Mouse (Mus musculus) heart, embryonic 10.5 days (tissue): ENCODE results near the gene Olfr1344. TPM values are rescaled to one million over a fixed set of nuclear protein-coding genes. Genes with fewer than 3 reads are reported as not detected.

Source experiments
- DNase-seq: peaks from one replicate; pipeline ENCODE4 v3.0.0-alpha.2; 2017; ENCODE audit warnings: low spot score
- H3K27ac ChIP-seq: fragments of 300-500 bp; sonication (generic); 2 replicates; pipeline ENCODE4 v1.5.1; 2016; ENCODE audit warnings: mild to moderate bottlenecking
- H3K27me3 ChIP-seq: fragments of 300-500 bp; sonication (generic); 2 replicates; pipeline ENCODE4 v1.6.1; 2016; ENCODE audit warnings: mild to moderate bottlenecking; ENCODE audit not compliant: poor library complexity, insufficient read depth, severe bottlenecking
- H3K36me3 ChIP-seq: fragments of 300-500 bp; sonication (generic); 2 replicates; pipeline ENCODE4 v1.6.1; 2016; ENCODE audit warnings: mild to moderate bottlenecking, moderate library complexity
- H3K4me1 ChIP-seq: fragments of 300-500 bp; sonication (generic); 2 replicates; pipeline ENCODE4 v1.6.1; 2016; ENCODE audit warnings: mild to moderate bottlenecking
- H3K4me3 ChIP-seq: fragments of 300-500 bp; sonication (generic); 2 replicates; pipeline ENCODE4 v1.5.1; 2016; ENCODE audit warnings: mild to moderate bottlenecking, moderate library complexity
- H3K9me3 ChIP-seq: fragments of 300-500 bp; sonication (generic); 2 replicates; pipeline ENCODE4 v1.6.1; 2016; ENCODE audit warnings: mild to moderate bottlenecking, moderate library complexity
- WGBS: fragments of 180-500 bp; shearing (Covaris S2); methylation state at CpG from one replicate; pipeline ENCODE4 v1.1.7; 2016; 5-methylcytosine and 5-hydroxymethylcytosine counted together
- polyA plus RNA-seq: library from polyadenylated mRNA; unstranded; fragments of >200 nt; fragmentation: Nextera tagmentation; extraction: Ambion mirVana; gene quantifications from 2 replicates; pipeline ENCODE4 v1.2.1, GENCODE M21; 2016

The Olfr1344 gene
- not detected in 2 replicates for polyA plus RNA-seq

DNA sequence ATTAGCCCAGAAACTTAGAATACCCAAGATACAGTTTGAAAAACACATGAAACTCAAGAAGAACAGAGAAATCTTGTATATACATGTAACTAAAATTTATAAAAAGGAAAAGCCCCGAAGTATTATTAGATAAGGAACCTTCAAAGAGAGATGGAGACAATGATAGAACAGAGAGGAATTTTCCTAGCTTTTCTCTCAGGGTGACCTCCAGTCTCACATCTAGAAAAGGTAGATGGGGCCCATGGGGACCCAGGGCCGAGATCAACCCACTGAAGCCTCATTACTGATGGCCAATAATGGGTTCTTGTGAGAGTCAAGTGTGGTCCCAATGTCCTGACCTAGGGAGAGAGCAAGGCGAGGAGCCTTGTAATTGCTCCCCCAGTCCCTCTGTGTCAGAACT lies at the start of gene Olfr1344:
Olfr1344 (plus strand) TSS at position 301 of the 400 bp plus-strand sequence.
- 71% methylated on average over 3 of the region's 3 CpGs for WGBS

DNA sequence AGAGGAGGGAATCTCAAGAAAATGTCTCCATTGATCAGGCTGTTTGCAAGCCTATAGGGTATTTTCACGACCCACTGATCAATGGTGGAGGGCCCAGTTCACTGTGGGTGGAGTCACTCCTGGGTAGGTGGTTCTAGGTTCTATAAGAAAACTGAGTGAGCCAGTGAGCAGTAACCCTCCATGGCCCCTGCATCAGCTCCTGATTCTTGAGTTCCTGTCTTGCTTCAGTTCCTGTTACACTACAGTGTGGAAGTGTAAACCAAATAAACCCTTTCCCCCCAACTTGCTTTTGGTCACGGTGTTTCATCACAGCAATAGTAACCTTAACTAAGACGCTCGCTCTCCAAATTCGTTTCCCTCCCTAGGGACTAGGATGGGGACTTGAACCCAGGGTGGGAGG lies 49.5 kb upstream of the Olfr1344 start:
- no peaks in the 10 kb centered on the region for H3K4me1 ChIP-seq
- H3K9me3 ChIP-seq: no peaks in the 10 kb centered on the region
- no peak overlapping the region for H3K27ac ChIP-seq
- no peak for DNase-seq
- H3K36me3 ChIP-seq: peaks cover 61% of the 10 kb centered on the region
- H3K27me3 ChIP-seq: no peaks in the 10 kb centered on the region
- 88% methylated on average over 5 of the region's 5 CpGs for WGBS
- H3K4me3 ChIP-seq: no peak overlapping the region

More for the DNA sequence above, at the start of gene Olfr1344:
- Histone ChIP-seq H3K9me3 (no peaks in the 10 kb centered on the region), H3K4me3 (no peak within 1 kb of the TSS), H3K4me1 (no peaks in the 10 kb centered on the region), H3K36me3 (no peaks in the 10 kb centered on the region), H3K27ac (no peak within 1 kb of the TSS), H3K27me3 (no peaks in the 10 kb centered on the region)
- no peak for DNase-seq

GRCm38 (mm10) chr7:6389449-6389848 lies 49.0 kb upstream of the Olfr1344 start:
- Histone ChIP-seq H3K4me1 (no peaks in the 10 kb centered on the region), H3K9me3 (no peaks in the 10 kb centered on the region), H3K27me3 (no peaks in the 10 kb centered on the region), H3K4me3 (no peak overlapping the region), H3K27ac (no peak overlapping the region), H3K36me3 (peaks cover 66% of the 10 kb centered on the region)
- WGBS: 74% methylated on average over 5 of the region's 5 CpGs
- no peak for DNase-seq

GRCm38 (mm10) chr7:6397996-6398975 lies 40.2 kb upstream of the Olfr1344 start, which contains the start of gene Smim17:
TSS of gene Smim17 (plus strand) at chr7:6398715.
- DNase-seq: peak; percentile 79
- Histone ChIP-seq H3K27ac (no peak within 1 kb of the TSS), H3K9me3 (no peaks in the 10 kb centered on the region), H3K36me3 (peaks cover 24% of the 10 kb centered on the region), H3K27me3 (no peaks in the 10 kb centered on the region), H3K4me3 (peak within 1 kb of the TSS; percentile 58), H3K4me1 (peaks cover 4% of the 10 kb centered on the region; the same call in 1 of the 2 replicates)
- 28% methylated on average over 25 of the region's 25 CpGs for WGBS

GRCm38 (mm10) chr7:6410043-6410442 lies 28.4 kb upstream of the Olfr1344 start, which contains the start of gene Gm20715:
TSS of gene Gm20715 (plus strand) at chr7:6410277.
- Histone ChIP-seq H3K9me3 (no peaks in the 10 kb centered on the region), H3K4me1 (no peaks in the 10 kb centered on the region), H3K27ac (no peak within 1 kb of the TSS), H3K36me3 (no peaks in the 10 kb centered on the region), H3K4me3 (no peak within 1 kb of the TSS), H3K27me3 (0 out of 2 replicates have a peak, but pooled peaks cover 2% of the 10 kb centered on the region)
- WGBS: 2% methylated on average over 17 of the region's 17 CpGs
- peak; percentile 95 for DNase-seq

DNA sequence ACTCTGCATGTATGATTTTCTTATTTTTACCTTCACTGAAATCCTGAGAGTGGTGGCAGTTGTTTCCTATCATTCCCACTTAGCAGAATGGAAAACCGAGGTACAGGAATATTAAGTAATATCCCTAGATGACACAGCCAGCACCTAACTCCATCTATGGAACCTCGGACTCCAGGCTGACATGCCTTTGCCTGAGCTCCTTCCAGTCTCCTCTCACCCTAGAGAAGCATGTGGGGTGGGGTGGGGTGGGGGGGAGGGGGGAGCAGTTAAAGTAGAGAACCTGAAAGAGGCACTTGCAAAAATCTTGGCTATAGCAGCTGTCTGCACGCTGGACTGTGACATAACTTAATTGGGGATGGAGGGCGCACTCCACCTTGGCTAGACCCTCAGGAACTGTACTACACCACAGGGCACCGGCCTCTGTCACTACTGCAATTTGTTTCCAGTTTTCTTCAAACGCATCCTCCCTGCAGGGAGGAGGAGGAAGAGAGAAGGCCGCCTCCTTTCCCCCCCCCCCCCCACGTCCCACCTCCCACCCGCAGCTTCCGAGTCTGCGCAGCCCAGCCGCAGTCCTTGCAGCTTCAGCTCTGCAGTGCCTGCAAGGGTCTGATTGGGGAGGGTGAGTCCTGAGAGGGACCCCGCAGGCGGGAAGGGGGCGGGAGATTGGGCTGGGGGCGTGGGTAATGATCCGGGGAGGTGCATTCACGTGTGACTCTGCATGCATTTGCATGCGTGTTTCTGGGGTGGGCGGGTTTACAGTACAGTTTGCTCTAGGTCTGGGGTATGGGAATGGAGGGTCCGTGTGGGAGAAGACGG lies 23.7 kb upstream of the Olfr1344 start:
- no peak for DNase-seq
- 7% methylated on average over 21 of the region's 22 CpGs for WGBS

GRCm38 (mm10) chr7:6415442-6415787 lies 23.1 kb upstream of the Olfr1344 start:
- no peak for DNase-seq
- Histone ChIP-seq H3K9me3 (no peaks in the 10 kb centered on the region), H3K27ac (no peak overlapping the region), H3K4me3 (no peak overlapping the region), H3K4me1 (no peaks in the 10 kb centered on the region), H3K36me3 (no peaks in the 10 kb centered on the region), H3K27me3 (0 out of 2 replicates have a peak, but pooled peaks cover 4% of the 10 kb centered on the region)
- 24% methylated on average over 8 of the region's 8 CpGs for WGBS

More for the DNA sequence above, 23.7 kb upstream of the Olfr1344 start:
- Histone ChIP-seq H3K9me3 (no peaks in the 10 kb centered on the region), H3K27me3 (0 out of 2 replicates have a peak, but pooled peaks cover 4% of the 10 kb centered on the region), H3K27ac (no peak overlapping the region), H3K4me1 (no peaks in the 10 kb centered on the region), H3K4me3 (no peak overlapping the region), H3K36me3 (no peaks in the 10 kb centered on the region)

DNA sequence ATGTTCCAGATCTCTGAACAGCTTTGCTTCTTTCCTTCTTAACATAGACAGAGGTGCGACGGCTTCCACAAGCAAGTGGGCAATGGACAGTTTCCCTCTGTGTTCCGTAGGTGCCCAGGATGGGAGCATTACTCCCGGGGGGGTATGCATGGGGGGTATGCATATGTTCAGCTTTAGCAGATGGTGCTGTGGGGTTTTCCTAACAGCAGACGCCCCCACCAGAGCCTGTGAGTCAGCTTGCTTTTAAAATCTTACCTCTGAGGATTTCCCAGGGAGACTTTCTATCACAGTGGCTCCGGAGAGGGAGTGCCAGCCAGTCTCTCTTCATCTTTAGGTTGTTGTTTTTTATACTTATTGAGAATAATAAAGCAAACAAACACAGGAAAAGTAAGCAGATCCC lies 18.6 kb upstream of the Olfr1344 start:
- no peak for DNase-seq
- Histone ChIP-seq H3K27me3 (0 out of 2 replicates have a peak, but pooled peaks cover 3% of the 10 kb centered on the region), H3K27ac (no peak overlapping the region), H3K4me1 (no peaks in the 10 kb centered on the region), H3K9me3 (peaks cover 4% of the 10 kb centered on the region; the same call in 1 of the 2 replicates), H3K4me3 (no peak overlapping the region), H3K36me3 (no peaks in the 10 kb centered on the region)
- WGBS: 70% methylated on average over 6 of the region's 6 CpGs

- Histone ChIP-seq H3K27me3 (no peaks in the 10 kb centered on the region), H3K36me3 (no peaks in the 10 kb centered on the region), H3K9me3 (peaks cover 21% of the 10 kb centered on the region), H3K4me3 (no peak overlapping the region), H3K4me1 (no peaks in the 10 kb centered on the region), H3K27ac (no peak overlapping the region)
- DNase-seq: no peak
- 90% methylated on average over 3 of the region's 3 CpGs for WGBS
These were observed 9.1 kb upstream of the Olfr1344 start for GRCm38 (mm10) chr7:6429381-6429780.

- 32% methylated on average over 2 of the region's 2 CpGs for WGBS
- DNase-seq: no peak
These were observed 8.1 kb upstream of the Olfr1344 start for GRCm38 (mm10) chr7:6430342-6430741.

GRCm38 (mm10) chr7:6441173-6441572 lies 2.7 kb downstream of the Olfr1344 start:
- H3K9me3 ChIP-seq: peaks cover 3% of the 10 kb centered on the region; the same call in 1 of the 2 replicates
- no peaks in the 10 kb centered on the region for H3K4me1 ChIP-seq
- no peak for DNase-seq
- no peaks in the 10 kb centered on the region for H3K27me3 ChIP-seq
- no peaks in the 10 kb centered on the region for H3K36me3 ChIP-seq
- H3K4me3 ChIP-seq: no peak overlapping the region
- no peak overlapping the region for H3K27ac ChIP-seq
- 65% methylated on average over 2 of the region's 2 CpGs for WGBS

More at GRCm38 (mm10) chr7:6430342-6430741, 8.1 kb upstream of the Olfr1344 start:
- Histone ChIP-seq H3K4me3 (no peak overlapping the region), H3K27me3 (no peaks in the 10 kb centered on the region), H3K4me1 (no peaks in the 10 kb centered on the region), H3K27ac (no peak overlapping the region), H3K36me3 (no peaks in the 10 kb centered on the region), H3K9me3 (peaks cover 17% of the 10 kb centered on the region)

DNA sequence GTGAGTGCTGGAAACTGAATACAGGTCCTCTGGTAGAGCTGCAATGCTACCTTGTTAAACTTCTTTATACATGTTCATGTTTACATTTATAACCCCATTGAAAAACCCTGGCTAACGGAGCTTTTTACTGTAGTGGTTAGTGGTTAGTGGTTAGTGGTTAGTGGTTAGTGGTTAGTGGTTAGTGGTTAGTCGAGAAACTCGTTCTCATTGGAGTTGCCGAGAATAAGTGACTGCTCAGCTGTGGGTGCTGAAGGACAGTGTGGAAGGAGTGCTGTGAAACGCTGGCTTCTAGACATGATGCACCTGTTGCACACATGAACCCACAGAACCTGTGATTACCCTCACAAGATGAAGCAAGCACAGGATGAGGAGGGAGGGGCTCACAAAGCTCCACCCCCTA lies 9.3 kb downstream of the Olfr1344 start:
- no peaks in the 10 kb centered on the region for H3K4me1 ChIP-seq
- no peaks in the 10 kb centered on the region for H3K27me3 ChIP-seq
- no peak overlapping the region for H3K4me3 ChIP-seq
- peaks cover 17% of the 10 kb centered on the region; the same call in 1 of the 2 replicates for H3K9me3 ChIP-seq
- no peaks in the 10 kb centered on the region for H3K36me3 ChIP-seq
- no peak overlapping the region for H3K27ac ChIP-seq
- WGBS: 80% methylated on average over 5 of the region's 5 CpGs
- no peak for DNase-seq
